Mouse (Mus musculus): ENCODE data around the gene Pcbp3. TPM values are rescaled to one million over a fixed set of nuclear protein-coding genes. Genes with fewer than 3 reads are reported as not detected.

Gene Pcbp3
- polyA plus RNA-seq, 1 experiment, result not detected

DNA sequence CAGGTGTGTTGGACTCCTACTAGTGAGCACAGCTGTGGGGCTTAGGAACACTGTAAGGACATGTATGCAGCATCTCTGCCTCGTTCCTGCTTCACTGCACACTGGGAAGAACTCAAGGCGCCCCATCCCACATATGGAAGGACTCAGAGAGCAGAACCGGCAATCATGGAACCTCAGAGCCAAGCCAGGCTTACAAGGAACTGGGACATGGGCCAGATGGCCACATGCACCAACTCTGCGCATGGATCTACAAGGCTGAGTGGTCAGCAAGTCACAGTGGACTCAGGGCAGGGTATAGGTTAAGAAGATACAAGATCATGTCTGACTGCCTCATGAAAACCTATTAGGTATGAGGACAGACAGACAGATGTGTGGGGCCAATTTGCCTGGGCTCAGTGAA, 171.8 kb downstream of the Pcbp3 start:
- Histone ChIP-seq H3K27ac (ENCODE audit: insufficient read depth, low read depth, low read length) (no peak overlapping the region), H3K4me1 (ENCODE audit: control insufficient read depth, insufficient read depth, low read length) (peaks cover 14% of the 10 kb centered on the region), H3K4me3 (ENCODE audit: insufficient read depth, low read depth, low read length) (no peak overlapping the region)
- TF ChIP-seq POLR2A (IDR thresholded peaks at IDR 0.05; ENCODE audit: insufficient read depth, low read depth, low read length) (no peak), CTCF (IDR thresholded peaks at IDR 0.05; ENCODE audit: insufficient read depth, low read depth, low read length) (no peak)
- WGBS, result 66% methylated on average over 4 of the region's 4 CpGs

DNA sequence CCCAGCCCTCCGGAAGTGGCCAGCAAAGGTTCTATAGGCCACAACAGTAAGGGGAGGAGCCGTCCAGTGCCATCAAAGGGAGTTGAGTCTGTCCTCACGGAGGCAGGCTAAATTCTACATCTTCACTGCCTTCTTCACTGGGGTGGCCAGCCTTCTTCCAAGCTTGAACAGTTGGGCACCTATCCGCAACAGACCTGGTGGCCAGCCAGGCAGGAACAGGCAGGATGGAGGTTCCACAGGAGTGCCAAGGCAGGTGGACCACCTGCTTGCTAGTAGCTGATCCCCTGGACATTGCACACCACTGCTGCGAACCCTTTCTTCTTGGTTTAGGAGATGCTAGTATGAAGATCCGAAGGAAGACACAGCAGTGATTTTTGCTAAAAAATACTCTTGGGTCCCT, 176.4 kb downstream of the Pcbp3 start:
- H3K27ac ChIP-seq (ENCODE audit: insufficient read depth, low read depth, low read length), result no peak overlapping the region
- TF ChIP-seq CTCF (IDR thresholded peaks at IDR 0.05; ENCODE audit: insufficient read depth, low read depth, low read length), result no peak
- TF ChIP-seq POLR2A (IDR thresholded peaks at IDR 0.05; ENCODE audit: insufficient read depth, low read depth, low read length), result no peak
- 82% methylated on average over 6 of the region's 6 CpGs for WGBS
- peaks cover 17% of the 10 kb centered on the region for H3K4me1 ChIP-seq (ENCODE audit: control insufficient read depth, insufficient read depth, low read length)
- H3K4me3 ChIP-seq (ENCODE audit: insufficient read depth, low read depth, low read length), result no peak overlapping the region

DNA sequence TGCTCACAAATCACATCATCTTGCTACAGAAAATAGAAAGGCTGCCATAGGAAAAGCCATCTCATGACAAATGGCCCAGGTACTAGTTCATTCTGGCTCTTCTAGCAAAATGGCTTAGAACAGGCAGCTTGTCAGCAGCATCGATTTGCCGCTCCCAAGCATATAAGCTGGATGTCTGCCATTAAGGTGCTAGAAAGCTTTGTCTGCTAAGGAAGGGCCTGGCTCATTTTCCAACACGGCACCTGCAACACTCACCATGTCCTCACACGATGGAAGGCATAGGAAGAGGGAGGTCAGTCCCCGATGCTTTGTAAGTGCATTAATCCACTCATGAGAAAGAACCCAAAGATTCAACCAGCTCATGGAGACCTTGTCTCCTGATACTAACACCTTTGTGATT, 182.5 kb downstream of the Pcbp3 start:
- 76% methylated on average over 5 of the region's 5 CpGs for WGBS

DNA sequence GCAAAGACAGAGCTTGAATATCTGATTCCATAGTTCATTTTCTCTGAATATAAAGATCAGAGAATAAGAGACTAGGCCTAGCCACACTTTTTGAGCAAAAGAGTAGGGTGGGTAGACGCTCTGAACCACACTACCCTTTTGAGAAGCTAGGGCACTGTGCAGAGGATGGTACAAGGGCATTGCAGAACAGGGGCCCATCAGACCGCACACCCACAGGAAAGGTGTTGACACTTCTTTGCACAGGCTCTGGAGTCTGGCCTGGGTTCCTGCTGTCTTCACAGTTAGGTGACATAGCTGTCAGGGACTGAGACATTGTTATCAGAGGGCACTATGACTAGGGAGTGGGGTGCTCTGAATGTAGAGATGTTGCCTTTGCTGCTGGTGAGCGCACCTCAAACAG, 190.1 kb downstream of the Pcbp3 start:
- H3K4me3 ChIP-seq (ENCODE audit: insufficient read depth, low read depth, low read length), result no peak overlapping the region
- TF ChIP-seq POLR2A (IDR thresholded peaks at IDR 0.05; ENCODE audit: insufficient read depth, low read depth, low read length) (no peak), CTCF (IDR thresholded peaks at IDR 0.05; ENCODE audit: insufficient read depth, low read depth, low read length) (no peak)
- H3K27ac ChIP-seq (ENCODE audit: insufficient read depth, low read depth, low read length), result no peak overlapping the region
- no peaks in the 10 kb centered on the region for H3K4me1 ChIP-seq (ENCODE audit: control insufficient read depth, insufficient read depth, low read length)
- 93% methylated on average over 3 of the region's 3 CpGs for WGBS

More for the DNA sequence above, 182.5 kb downstream of the Pcbp3 start:
- no peak overlapping the region for H3K4me3 ChIP-seq (ENCODE audit: insufficient read depth, low read depth, low read length)
- H3K27ac ChIP-seq (ENCODE audit: insufficient read depth, low read depth, low read length), result no peak overlapping the region
- TF ChIP-seq POLR2A (IDR thresholded peaks at IDR 0.05; ENCODE audit: insufficient read depth, low read depth, low read length), result no peak
- no peak for TF ChIP-seq CTCF (IDR thresholded peaks at IDR 0.05; ENCODE audit: insufficient read depth, low read depth, low read length)
- peaks cover 5% of the 10 kb centered on the region; the same call in 1 of the 2 replicates for H3K4me1 ChIP-seq (ENCODE audit: control insufficient read depth, insufficient read depth, low read length)

DNA sequence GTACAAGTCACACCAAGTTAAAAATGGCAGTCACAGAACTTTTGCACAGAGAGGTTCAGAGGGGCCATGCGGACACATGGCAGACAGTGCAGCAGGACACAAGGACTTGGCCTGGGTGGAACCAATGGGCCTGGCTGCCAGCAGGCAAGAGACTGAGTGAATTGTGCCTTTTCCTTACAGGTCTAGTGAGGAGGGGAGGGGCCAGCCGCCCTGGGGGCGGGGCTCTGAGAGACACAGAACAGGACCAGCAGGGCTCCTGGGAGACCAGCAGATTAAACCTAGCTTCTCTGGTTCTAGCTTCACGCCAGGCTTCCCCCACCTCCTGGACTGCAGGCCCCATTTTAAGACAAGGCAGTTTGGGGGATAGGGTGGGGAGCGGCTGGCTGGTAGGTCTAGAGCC, 190.6 kb downstream of the Pcbp3 start:
- WGBS, result 67% methylated on average over 5 of the region's 5 CpGs
- no peaks in the 10 kb centered on the region for H3K4me1 ChIP-seq (ENCODE audit: control insufficient read depth, insufficient read depth, low read length)
- no peak overlapping the region for H3K4me3 ChIP-seq (ENCODE audit: insufficient read depth, low read depth, low read length)
- no peak for TF ChIP-seq CTCF (IDR thresholded peaks at IDR 0.05; ENCODE audit: insufficient read depth, low read depth, low read length)
- H3K27ac ChIP-seq (ENCODE audit: insufficient read depth, low read depth, low read length), result no peak overlapping the region

DNA sequence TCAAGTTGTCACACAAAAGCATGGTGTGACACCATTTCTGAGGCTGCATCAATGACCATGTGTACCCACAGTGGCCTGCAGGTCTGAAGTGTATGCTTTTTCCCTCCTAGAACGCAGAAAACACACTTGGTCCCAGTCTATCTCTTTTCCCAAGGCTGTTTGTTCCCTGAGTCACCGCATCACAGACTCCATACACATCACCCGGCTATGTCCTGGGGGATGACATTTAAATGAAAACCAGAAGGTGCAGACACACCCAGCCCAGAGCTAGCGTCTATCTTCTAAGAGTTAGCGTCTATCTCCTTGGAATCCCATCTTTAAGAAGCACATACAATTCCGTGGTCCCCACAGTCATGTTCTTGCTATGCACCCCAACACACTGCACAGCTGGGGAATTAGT, 192.1 kb downstream of the Pcbp3 start:
- H3K4me1 ChIP-seq (ENCODE audit: control insufficient read depth, insufficient read depth, low read length), result no peaks in the 10 kb centered on the region
- 88% methylated on average over 6 of the region's 6 CpGs for WGBS

DNA sequence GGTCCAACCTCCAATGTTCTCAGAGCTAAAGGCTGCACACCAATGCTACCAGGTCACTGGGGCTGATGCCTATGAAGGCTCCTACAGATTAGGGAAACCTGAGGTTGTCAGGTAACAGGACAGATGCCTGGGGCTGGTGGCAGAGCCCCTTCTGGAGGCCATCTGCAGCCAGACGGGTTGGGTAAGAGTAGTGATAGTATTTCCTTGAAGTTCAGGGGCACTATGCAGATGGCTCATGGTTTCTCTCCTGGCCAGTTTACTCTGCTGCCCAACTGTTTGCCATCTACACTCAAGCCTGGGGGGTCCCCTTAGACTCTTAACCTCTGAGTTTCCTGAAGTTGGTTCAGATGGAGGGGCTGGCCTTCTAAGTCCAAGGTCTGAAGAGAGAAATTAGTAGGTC, 195.5 kb downstream of the Pcbp3 start:
- H3K4me1 ChIP-seq (ENCODE audit: control insufficient read depth, insufficient read depth, low read length), result no peaks in the 10 kb centered on the region
- H3K27ac ChIP-seq (ENCODE audit: insufficient read depth, low read depth, low read length), result no peak overlapping the region
- H3K4me3 ChIP-seq (ENCODE audit: insufficient read depth, low read depth, low read length), result no peak overlapping the region
- TF ChIP-seq CTCF (IDR thresholded peaks at IDR 0.05; ENCODE audit: insufficient read depth, low read depth, low read length), result no peak
- TF ChIP-seq POLR2A (IDR thresholded peaks at IDR 0.05; ENCODE audit: insufficient read depth, low read depth, low read length), result no peak
- 86% methylated on average over 1 of the region's 1 CpGs for WGBS

More for the DNA sequence above, 192.1 kb downstream of the Pcbp3 start:
- no peak overlapping the region for H3K4me3 ChIP-seq (ENCODE audit: insufficient read depth, low read depth, low read length)
- no peak overlapping the region for H3K27ac ChIP-seq (ENCODE audit: insufficient read depth, low read depth, low read length)
- TF ChIP-seq POLR2A (IDR thresholded peaks at IDR 0.05; ENCODE audit: insufficient read depth, low read depth, low read length), result no peak

DNA sequence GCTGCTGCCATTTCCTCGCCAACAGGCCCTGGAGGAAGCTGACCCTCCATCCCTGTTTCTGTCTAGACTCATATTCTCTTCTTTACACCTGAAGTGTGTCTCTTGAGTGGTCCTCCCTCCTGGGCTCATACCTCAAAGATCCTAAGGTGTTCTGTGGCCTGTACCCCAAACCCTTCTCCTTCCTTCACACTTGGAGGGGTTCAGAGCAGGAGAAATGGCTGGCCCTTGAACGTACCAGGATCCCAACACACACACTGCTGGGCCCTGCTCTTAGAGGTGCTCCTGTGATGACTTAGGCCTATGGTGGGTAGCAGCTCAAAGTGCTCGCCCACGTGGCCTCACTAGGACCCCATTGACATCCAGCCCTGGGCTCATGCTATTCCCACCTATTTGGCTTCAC, 196.8 kb downstream of the Pcbp3 start:
- 94% methylated on average over 4 of the region's 4 CpGs for WGBS
- H3K4me1 ChIP-seq (ENCODE audit: control insufficient read depth, insufficient read depth, low read length), result no peaks in the 10 kb centered on the region
- no peak for TF ChIP-seq CTCF (IDR thresholded peaks at IDR 0.05; ENCODE audit: insufficient read depth, low read depth, low read length)
- no peak for TF ChIP-seq POLR2A (IDR thresholded peaks at IDR 0.05; ENCODE audit: insufficient read depth, low read depth, low read length)
- H3K27ac ChIP-seq (ENCODE audit: insufficient read depth, low read depth, low read length), result no peak overlapping the region
- H3K4me3 ChIP-seq (ENCODE audit: insufficient read depth, low read depth, low read length), result no peak overlapping the region

DNA sequence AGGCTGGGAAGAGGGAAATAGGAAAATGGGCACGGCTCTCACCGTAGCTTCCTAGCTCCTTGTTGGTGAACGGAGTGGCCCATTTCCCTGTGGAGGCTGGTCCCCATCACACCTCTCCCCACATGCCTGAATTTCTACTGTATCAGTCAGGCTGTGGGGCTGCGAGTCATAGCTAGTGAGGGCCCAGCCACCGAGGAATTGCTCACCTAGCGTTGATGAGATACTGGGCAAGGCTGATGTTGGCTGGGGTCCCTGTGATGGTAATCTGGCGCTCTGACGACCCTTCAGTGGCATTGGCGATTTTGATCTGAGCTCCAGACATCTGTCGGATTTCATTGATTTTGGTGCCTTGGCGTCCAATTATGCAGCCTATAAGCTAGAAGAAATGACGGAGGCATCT, 198.7 kb downstream of the Pcbp3 start:
- TF ChIP-seq POLR2A (IDR thresholded peaks at IDR 0.05; ENCODE audit: insufficient read depth, low read depth, low read length) (no peak), CTCF (IDR thresholded peaks at IDR 0.05; ENCODE audit: insufficient read depth, low read depth, low read length) (no peak)
- H3K4me1 ChIP-seq (ENCODE audit: control insufficient read depth, insufficient read depth, low read length), result no peaks in the 10 kb centered on the region; the same call in 1 of the 2 replicates
- WGBS, result 87% methylated on average over 12 of the region's 12 CpGs
- H3K4me3 ChIP-seq (ENCODE audit: insufficient read depth, low read depth, low read length), result no peak overlapping the region
- H3K27ac ChIP-seq (ENCODE audit: insufficient read depth, low read depth, low read length), result no peak overlapping the region

DNA sequence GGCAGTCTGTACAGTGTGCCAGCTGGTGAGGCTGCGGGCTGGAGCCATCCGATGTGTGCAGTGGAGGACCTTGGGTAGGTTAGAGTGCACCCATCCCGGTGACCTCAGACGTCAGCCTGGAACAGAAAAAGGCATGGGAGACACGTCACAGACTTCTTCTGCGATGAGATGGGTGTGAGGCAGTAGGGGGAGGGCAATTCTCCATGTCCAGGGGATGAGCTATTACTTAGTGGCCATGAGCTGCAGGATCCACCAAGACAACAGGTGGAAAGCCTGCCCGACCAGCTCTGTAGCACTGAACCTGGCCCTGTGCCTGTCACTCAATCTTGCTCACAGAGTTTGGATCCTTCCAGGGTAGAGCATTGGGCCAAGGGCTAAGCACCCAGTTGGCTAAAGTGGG, 199.3 kb downstream of the Pcbp3 start:
- TF ChIP-seq CTCF (IDR thresholded peaks at IDR 0.05; ENCODE audit: insufficient read depth, low read depth, low read length) (no peak), POLR2A (IDR thresholded peaks at IDR 0.05; ENCODE audit: insufficient read depth, low read depth, low read length) (no peak)
- Histone ChIP-seq H3K4me3 (ENCODE audit: insufficient read depth, low read depth, low read length) (no peak overlapping the region), H3K4me1 (ENCODE audit: control insufficient read depth, insufficient read depth, low read length) (no peaks in the 10 kb centered on the region; the same call in 1 of the 2 replicates), H3K27ac (ENCODE audit: insufficient read depth, low read depth, low read length) (no peak overlapping the region)
- WGBS, result 81% methylated on average over 7 of the region's 7 CpGs
